Mouse (Mus musculus) heart, postnatal 25 days (tissue): ENCODE results near the gene Smg7. TPM values are rescaled to one million over a fixed set of nuclear protein-coding genes. Genes with fewer than 3 reads are reported as not detected.

Experiments used
- total RNA-seq, 2 experiments: library from RNA; stranded (reverse); gene quantifications; 2 replicates each; pipeline ENCODE4 v1.2.3; 2021

Gene Smg7
- total RNA-seq, 2 experiments from 2014 or later = 36.0 to 43.6 TPM

Other genes starting within 250 kb of the Smg7 start
- gene Apobec4, start 152.1 kb downstream of the Smg7 start, total RNA-seq = not detected
- 10 to 100 TPM; 37.0 to 38.2 TPM for gene Rgl1, start 136.3 kb downstream of the Smg7 start, total RNA-seq
- gene Arpc5, start 136.1 kb downstream of the Smg7 start, total RNA-seq = 10 to 100 TPM; 34.7 to 40.4 TPM
- 1 to 10 TPM; 2.9 to 3.7 TPM for gene Ncf2, start 102.5 kb downstream of the Smg7 start, total RNA-seq
- under 1 TPM; 0.31 to 0.47 TPM for gene Nmnat2, start 52.3 kb upstream of the Smg7 start, total RNA-seq